Mouse (Mus musculus): ENCODE data around the gene Psmd3. TPM values are rescaled to one million over a fixed set of nuclear protein-coding genes. Genes with fewer than 3 reads are reported as not detected.
"Not testable (repeated sequence)": the region's sequence is repeated elsewhere in the genome, so short reads cannot be mapped to it uniquely, and the experiment has no call there.

Psmd3 gene
- total and polyA plus RNA-seq, 3 experiments = 69.2 to 206 (median 76.1) TPM

DNA sequence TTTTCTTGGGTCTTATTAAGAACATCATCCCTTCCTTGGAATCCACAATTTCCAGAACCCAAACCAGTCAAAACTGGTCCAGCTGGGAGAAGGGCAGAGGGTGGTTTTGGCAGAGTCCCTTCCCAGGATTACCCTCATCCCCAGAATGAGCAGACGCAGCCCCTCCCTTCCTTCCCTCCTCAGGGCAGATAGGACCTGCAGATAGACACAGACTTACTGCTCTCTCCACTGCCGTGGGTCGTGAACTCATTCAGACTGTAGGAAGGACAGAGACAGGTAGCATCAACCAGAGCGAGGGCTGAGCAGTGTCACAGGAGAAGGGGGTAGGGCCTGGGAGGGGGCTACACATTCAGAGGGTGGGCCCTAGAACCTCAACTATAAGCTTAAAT, 28.7 kb downstream of the Psmd3 start:
- Histone ChIP-seq H3K4me3 (ENCODE audit: low read depth, low read length) (no peak overlapping the region), H3K27me3 (ENCODE audit: insufficient read depth, low read length) (no peaks in the 10 kb centered on the region), H3K9me3 (replicated peaks) (no peaks in the 10 kb centered on the region), H3K4me1 (ENCODE audit: insufficient read depth, low read depth, low read length) (peaks cover 22% of the 10 kb centered on the region), H3K36me3 (replicated peaks) (peaks cover 97% of the 10 kb centered on the region)
- DNase-seq (ENCODE audit: low spot score) (no peak), ATAC-seq (ENCODE audit: extremely low read depth, insufficient number of reproducible peaks, low FRiP score, poor library complexity, severe bottlenecking) (no peak)
- TF ChIP-seq GATA1 (IDR thresholded peaks at IDR 0.05; ENCODE audit: borderline replicate concordance, low read length) (no peak), TAL1 (conservative IDR thresholded peaks at IDR 0.05; ENCODE audit: low read depth, low read length) (no peak), POLR2AphosphoS5 (IDR thresholded peaks at IDR 0.05; ENCODE audit: insufficient replicate concordance, low read depth, low read length) (no peak), GATA2 (IDR thresholded peaks at IDR 0.05; ENCODE audit: borderline replicate concordance, low read depth, low read length) (no peak), CTCF (IDR thresholded peaks at IDR 0.05; ENCODE audit: low read depth, low read length) (no peak)

DNA sequence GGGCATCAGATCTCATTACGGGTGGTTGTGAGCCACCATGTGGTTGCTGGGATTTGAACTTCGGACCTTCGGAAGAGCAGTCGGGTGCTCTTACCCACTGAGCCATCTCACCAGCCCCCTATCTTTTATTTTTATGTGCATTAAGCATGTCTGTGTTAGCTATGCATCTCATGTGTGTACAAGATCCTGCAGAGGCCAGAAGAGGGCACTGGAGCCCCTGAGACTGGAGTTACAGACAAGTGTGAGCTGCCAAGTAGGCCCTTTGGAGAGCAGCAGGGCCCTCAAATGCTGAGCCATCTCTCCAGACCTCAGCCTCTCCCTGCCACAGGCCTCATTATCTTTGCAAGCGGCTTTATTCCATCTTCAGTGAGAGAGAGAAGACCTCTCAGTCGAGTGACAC, 29.7 kb downstream of the Psmd3 start:
- H3K27me3 ChIP-seq (ENCODE audit: insufficient read depth, low read length); DNase-seq (ENCODE audit: low spot score); H3K9me3 ChIP-seq (replicated peaks); ATAC-seq (ENCODE audit: extremely low read depth, insufficient number of reproducible peaks, low FRiP score, poor library complexity, severe bottlenecking); H3K4me3 ChIP-seq (ENCODE audit: low read depth, low read length): not testable (repeated sequence)
- Histone ChIP-seq H3K4me1 (ENCODE audit: insufficient read depth, low read depth, low read length) (peaks cover 27% of the 10 kb centered on the region), H3K36me3 (replicated peaks) (peaks cover 97% of the 10 kb centered on the region)

DNA sequence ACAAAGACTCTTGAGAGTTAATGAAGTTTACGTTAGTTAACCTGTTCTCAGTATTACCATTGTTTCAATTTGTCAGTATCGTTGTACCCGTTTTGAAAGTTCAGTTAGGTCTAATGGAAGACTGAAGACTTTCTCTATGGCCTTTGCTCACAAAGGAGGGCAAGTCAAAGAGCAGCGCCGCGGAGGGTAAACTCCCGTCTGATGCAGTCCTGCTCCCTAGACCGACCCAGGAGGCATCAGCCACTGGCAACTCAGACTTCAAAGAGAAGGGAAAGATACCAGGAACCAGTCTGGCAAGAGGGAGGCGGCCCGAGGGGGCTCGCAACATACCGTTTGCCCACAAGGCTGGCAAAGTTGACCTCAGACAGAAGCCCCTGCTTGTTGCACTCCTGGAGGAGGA, 31.3 kb downstream of the Psmd3 start:
- TF ChIP-seq TAL1 (conservative IDR thresholded peaks at IDR 0.05; ENCODE audit: low read depth, low read length) (no peak), POLR2AphosphoS5 (IDR thresholded peaks at IDR 0.05; ENCODE audit: insufficient replicate concordance, low read depth, low read length) (no peak), GATA2 (IDR thresholded peaks at IDR 0.05; ENCODE audit: borderline replicate concordance, low read depth, low read length) (no peak), CTCF (IDR thresholded peaks at IDR 0.05; ENCODE audit: low read depth, low read length) (no peak), GATA1 (IDR thresholded peaks at IDR 0.05; ENCODE audit: borderline replicate concordance, low read length) (no peak)
- no peaks in the 10 kb centered on the region for H3K9me3 ChIP-seq (replicated peaks)
- H3K4me3 ChIP-seq (ENCODE audit: low read depth, low read length) = no peak overlapping the region
- H3K36me3 ChIP-seq (replicated peaks) = peaks cover 97% of the 10 kb centered on the region
- H3K4me1 ChIP-seq (ENCODE audit: insufficient read depth, low read depth, low read length) = peaks cover 37% of the 10 kb centered on the region
- H3K27me3 ChIP-seq (ENCODE audit: insufficient read depth, low read length) = no peaks in the 10 kb centered on the region
- DNase-seq (ENCODE audit: low spot score) (no peak), ATAC-seq (ENCODE audit: extremely low read depth, insufficient number of reproducible peaks, low FRiP score, poor library complexity, severe bottlenecking) (no peak)

DNA sequence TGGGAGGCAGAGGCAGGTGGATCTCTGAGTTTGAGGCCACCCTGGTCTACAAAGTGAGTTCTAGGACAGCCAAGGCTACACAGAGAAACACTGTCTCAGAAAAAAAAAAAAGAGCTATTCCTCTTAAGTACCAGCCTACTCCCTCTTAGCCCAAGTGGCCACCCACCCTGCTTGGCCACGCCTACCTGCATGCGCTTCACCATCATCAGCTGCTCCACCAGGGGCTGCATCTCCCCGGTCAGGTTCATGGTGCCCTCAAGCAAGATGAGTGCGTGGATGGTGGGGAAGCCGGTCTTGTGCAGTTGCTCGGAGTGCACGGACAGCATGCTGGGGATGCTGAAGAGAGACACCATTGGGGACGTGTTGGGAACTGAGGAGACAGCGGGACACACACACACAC, 33.6 kb downstream of the Psmd3 start:
- TF ChIP-seq GATA2 (IDR thresholded peaks at IDR 0.05; ENCODE audit: borderline replicate concordance, low read depth, low read length) (no peak), GATA1 (IDR thresholded peaks at IDR 0.05; ENCODE audit: borderline replicate concordance, low read length) (no peak), CTCF (IDR thresholded peaks at IDR 0.05; ENCODE audit: low read depth, low read length) (no peak), TAL1 (conservative IDR thresholded peaks at IDR 0.05; ENCODE audit: low read depth, low read length) (no peak)
- no peak for ATAC-seq (ENCODE audit: extremely low read depth, insufficient number of reproducible peaks, low FRiP score, poor library complexity, severe bottlenecking)
- DNase-seq (ENCODE audit: low spot score) = no peak
- no peaks in the 10 kb centered on the region for H3K27me3 ChIP-seq (ENCODE audit: insufficient read depth, low read length)
- no peak overlapping the region for H3K4me3 ChIP-seq (ENCODE audit: low read depth, low read length)
- H3K4me1 ChIP-seq (ENCODE audit: insufficient read depth, low read depth, low read length) = peaks cover 37% of the 10 kb centered on the region
- peaks cover 92% of the 10 kb centered on the region for H3K36me3 ChIP-seq (replicated peaks)
- no peaks in the 10 kb centered on the region for H3K9me3 ChIP-seq (replicated peaks)

DNA sequence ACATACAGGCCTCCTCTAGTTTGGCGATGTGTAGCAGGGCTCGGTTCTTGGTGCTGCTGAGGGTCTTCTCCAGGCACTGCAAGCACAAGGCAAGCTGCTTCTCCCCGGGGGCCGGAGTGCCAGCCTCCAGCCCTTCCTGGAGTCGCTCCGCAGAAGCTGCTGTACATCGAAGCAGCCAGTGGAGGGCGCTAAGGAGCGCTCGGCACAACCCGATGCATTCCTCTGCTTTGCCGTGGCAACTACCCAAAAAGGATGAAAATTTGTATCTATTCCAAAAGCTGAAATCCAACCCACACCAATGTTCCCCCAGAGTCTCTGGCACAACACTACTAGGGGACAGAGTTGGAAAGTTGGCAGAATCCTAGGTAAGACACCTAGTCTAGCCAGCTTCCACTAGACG, 35.5 kb downstream of the Psmd3 start:
- TF ChIP-seq TAL1 (conservative IDR thresholded peaks at IDR 0.05; ENCODE audit: low read depth, low read length) (no peak), CTCF (IDR thresholded peaks at IDR 0.05; ENCODE audit: low read depth, low read length) (peak; percentile 84)
- 0 out of 2 replicates have a peak overlapping the region, but pooled peaks have one; percentile 47 for H3K4me3 ChIP-seq (ENCODE audit: low read depth, low read length)
- no peaks in the 10 kb centered on the region for H3K9me3 ChIP-seq (replicated peaks)
- peaks cover 44% of the 10 kb centered on the region for H3K4me1 ChIP-seq (ENCODE audit: insufficient read depth, low read depth, low read length)
- H3K27me3 ChIP-seq (ENCODE audit: insufficient read depth, low read length) = no peaks in the 10 kb centered on the region
- no peak for ATAC-seq (ENCODE audit: extremely low read depth, insufficient number of reproducible peaks, low FRiP score, poor library complexity, severe bottlenecking)
- peak; percentile 45 for DNase-seq (ENCODE audit: low spot score)
- H3K36me3 ChIP-seq (replicated peaks) = peaks cover 93% of the 10 kb centered on the region

DNA sequence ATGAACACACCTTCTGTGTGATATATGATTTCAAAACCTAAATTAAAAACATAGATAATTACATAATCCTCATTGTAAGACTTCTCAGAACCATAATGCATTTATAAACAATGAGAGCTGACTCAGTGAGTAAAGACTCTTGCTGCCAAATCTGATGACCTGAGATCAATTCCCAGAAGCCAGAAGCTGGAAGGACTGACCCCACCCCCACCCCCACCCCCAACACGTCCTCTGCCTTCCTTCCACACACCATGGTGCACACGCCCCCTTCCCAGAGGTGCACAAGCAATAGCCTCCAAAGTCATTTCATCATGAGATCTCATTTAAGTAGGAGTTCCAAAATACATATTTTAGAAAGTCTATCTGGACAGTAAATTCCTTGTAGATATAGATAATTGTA, 38.4 kb downstream of the Psmd3 start:
- peaks cover 93% of the 10 kb centered on the region for H3K36me3 ChIP-seq (replicated peaks)
- DNase-seq (ENCODE audit: low spot score) (no peak), ATAC-seq (ENCODE audit: extremely low read depth, insufficient number of reproducible peaks, low FRiP score, poor library complexity, severe bottlenecking) (no peak)
- H3K27me3 ChIP-seq (ENCODE audit: insufficient read depth, low read length) = no peaks in the 10 kb centered on the region
- no peak overlapping the region for H3K4me3 ChIP-seq (ENCODE audit: low read depth, low read length)
- H3K4me1 ChIP-seq (ENCODE audit: insufficient read depth, low read depth, low read length) = peaks cover 60% of the 10 kb centered on the region
- TF ChIP-seq TAL1 (conservative IDR thresholded peaks at IDR 0.05; ENCODE audit: low read depth, low read length) (no peak), CTCF (IDR thresholded peaks at IDR 0.05; ENCODE audit: low read depth, low read length) (no peak), GATA2 (IDR thresholded peaks at IDR 0.05; ENCODE audit: borderline replicate concordance, low read depth, low read length) (no peak), POLR2AphosphoS5 (IDR thresholded peaks at IDR 0.05; ENCODE audit: insufficient replicate concordance, low read depth, low read length) (no peak), GATA1 (IDR thresholded peaks at IDR 0.05; ENCODE audit: borderline replicate concordance, low read length) (no peak)
- no peaks in the 10 kb centered on the region for H3K9me3 ChIP-seq (replicated peaks)

DNA sequence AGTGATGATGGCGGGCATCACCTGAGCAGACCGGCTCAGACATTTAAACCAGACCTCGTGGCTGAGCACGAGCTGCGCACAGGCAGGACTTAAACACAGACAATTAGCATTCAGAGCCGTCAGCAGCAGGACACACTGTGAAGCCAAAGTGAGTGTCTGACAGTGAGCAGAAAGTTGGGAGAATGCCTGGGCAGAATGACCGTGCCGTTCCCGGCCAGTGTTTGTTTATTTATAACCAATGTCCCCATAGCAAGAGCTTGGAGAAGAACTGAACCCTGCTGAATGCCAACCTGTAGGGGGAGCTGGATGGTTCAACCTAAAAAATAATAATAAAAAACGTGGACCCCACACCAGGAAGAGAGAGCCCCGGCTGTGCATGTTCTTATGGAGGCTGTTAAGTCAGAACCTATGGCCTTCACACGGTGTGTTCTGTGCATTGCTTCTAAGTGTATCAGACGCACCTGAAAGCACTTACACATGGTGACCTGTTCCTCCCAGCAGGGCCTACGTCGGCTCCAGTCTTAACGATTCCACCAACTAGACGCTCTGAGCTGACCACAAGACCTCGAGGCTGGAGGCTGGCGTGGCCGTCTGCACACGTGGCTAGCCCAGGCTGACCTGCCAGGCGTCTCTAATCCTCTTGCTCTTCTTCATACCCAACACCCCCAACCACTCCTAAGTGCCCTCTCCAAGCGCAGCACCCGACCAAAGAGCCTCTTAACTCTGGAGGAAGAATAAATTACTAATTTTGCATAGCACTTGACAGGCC, 39.3 kb downstream of the Psmd3 start:
- Histone ChIP-seq H3K4me1 (ENCODE audit: insufficient read depth, low read depth, low read length) (peaks cover 59% of the 10 kb centered on the region), H3K4me3 (ENCODE audit: low read depth, low read length) (no peak overlapping the region), H3K36me3 (replicated peaks) (peaks cover 93% of the 10 kb centered on the region), H3K9me3 (replicated peaks) (no peaks in the 10 kb centered on the region), H3K27me3 (ENCODE audit: insufficient read depth, low read length) (no peaks in the 10 kb centered on the region)
- ATAC-seq (ENCODE audit: extremely low read depth, insufficient number of reproducible peaks, low FRiP score, poor library complexity, severe bottlenecking) = no peak
- DNase-seq (ENCODE audit: low spot score) = no peak
- TF ChIP-seq POLR2AphosphoS5 (IDR thresholded peaks at IDR 0.05; ENCODE audit: insufficient replicate concordance, low read depth, low read length) (no peak), TAL1 (conservative IDR thresholded peaks at IDR 0.05; ENCODE audit: low read depth, low read length) (no peak), CTCF (IDR thresholded peaks at IDR 0.05; ENCODE audit: low read depth, low read length) (no peak), GATA2 (IDR thresholded peaks at IDR 0.05; ENCODE audit: borderline replicate concordance, low read depth, low read length) (no peak), GATA1 (IDR thresholded peaks at IDR 0.05; ENCODE audit: borderline replicate concordance, low read length) (no peak)
